Mouse (Mus musculus) kidney, adult 2 months (tissue): ENCODE results near the gene Tbc1d1. TPM values are rescaled to one million over a fixed set of nuclear protein-coding genes. Genes with fewer than 3 reads are reported as not detected.

Experiments used
- DNase-seq: peaks from one replicate; pipeline ENCODE4 v3.0.0; 2021
- H3K27ac ChIP-seq: fragments of 200-500 bp; 2 replicates; pipeline ENCODE4 v1.5.1; 2012; ENCODE audit warnings: low read depth, low read length, control low read depth, inconsistent platforms; ENCODE audit not compliant: insufficient read depth
- H3K27me3 ChIP-seq: fragments of 200-500 bp; replicated peaks from 2 replicates; pipeline ENCODE4 v1.6.1; 2012; ENCODE audit warnings: mild to moderate bottlenecking, moderate library complexity, low read length, inconsistent platforms; ENCODE audit not compliant: control insufficient read depth, insufficient read depth
- H3K36me3 ChIP-seq: fragments of 200-500 bp; 2 replicates; pipeline ENCODE4 v1.6.1; 2012; ENCODE audit warnings: mild to moderate bottlenecking, moderate library complexity, low read length, inconsistent platforms; ENCODE audit not compliant: control insufficient read depth, insufficient read depth
- H3K4me1 ChIP-seq: fragments of 200-500 bp; 2 replicates; pipeline ENCODE4 v1.6.1; 2011; ENCODE audit warnings: low read length; ENCODE audit not compliant: control insufficient read depth, insufficient read depth
- H3K4me3 ChIP-seq: fragments of 200-500 bp; 2 replicates; pipeline ENCODE4 v1.5.1; 2011; ENCODE audit warnings: mild to moderate bottlenecking, low read depth, low read length, control low read depth; ENCODE audit not compliant: insufficient read depth
- CTCF ChIP-seq: fragments of 200-500 bp; conservative IDR thresholded peaks from 2 replicates; pipeline ENCODE4 v1.5.1; 2011; ENCODE audit warnings: low read depth, mild to moderate bottlenecking, control low read depth, low read length, moderate library complexity, mixed read lengths; ENCODE audit not compliant: insufficient read depth, insufficient read length
- POLR2A ChIP-seq: fragments of 200-500 bp; IDR thresholded peaks from one replicate; pipeline ENCODE4 v1.6.1; 2011; ENCODE audit warnings: low read depth, low read length, control low read depth
- WGBS: fragments of 180-500 bp; shearing (Covaris S2); methylation state at CpG from one replicate; pipeline ENCODE4 v1.1.7; 2018; 5-methylcytosine and 5-hydroxymethylcytosine counted together
- polyA plus RNA-seq: library from polyadenylated mRNA; depleted of rRNA; stranded (reverse); fragments of >200 nt; gene quantifications from 2 replicates; pipeline ENCODE4 v1.2.3, GENCODE M21; 2012

The Tbc1d1 gene
- polyA plus RNA-seq, 1 experiment = 38.3 TPM

- H3K4me1 ChIP-seq = no peaks in the 10 kb centered on the region
- TF ChIP-seq POLR2A = no peak
- no peak for TF ChIP-seq CTCF
- no peak for DNase-seq
- H3K4me3 ChIP-seq = no peak overlapping the region
- H3K36me3 ChIP-seq = no peaks in the 10 kb centered on the region
- H3K27ac ChIP-seq = no peak overlapping the region
- WGBS = 78% methylated on average over 5 of the region's 5 CpGs
- no peaks in the 10 kb centered on the region; the same call in 1 of the 2 replicates for H3K27me3 ChIP-seq
These were observed 24.6 kb upstream of the Tbc1d1 start for GRCm38 (mm10) chr5:64131550-64131949.

- TF ChIP-seq CTCF = no peak
- TF ChIP-seq POLR2A = no peak
- H3K27me3 ChIP-seq = no peaks in the 10 kb centered on the region; the same call in 1 of the 2 replicates
- WGBS = 83% methylated on average over 4 of the region's 4 CpGs
- H3K27ac ChIP-seq = no peak overlapping the region
- no peak overlapping the region for H3K4me3 ChIP-seq
- no peaks in the 10 kb centered on the region for H3K4me1 ChIP-seq
- no peak for DNase-seq
- no peaks in the 10 kb centered on the region for H3K36me3 ChIP-seq
These were observed 22.2 kb upstream of the Tbc1d1 start for GRCm38 (mm10) chr5:64133901-64134300.

- no peak for TF ChIP-seq POLR2A
- peak; percentile 70 for TF ChIP-seq CTCF
- Histone ChIP-seq H3K4me1 (no peaks in the 10 kb centered on the region), H3K4me3 (no peak overlapping the region), H3K27ac (no peak overlapping the region), H3K36me3 (no peaks in the 10 kb centered on the region), H3K27me3 (no peaks in the 10 kb centered on the region; the same call in 1 of the 2 replicates)
- 75% methylated on average over 5 of the region's 5 CpGs for WGBS
- peak; percentile 38 for DNase-seq
These were observed 19.8 kb upstream of the Tbc1d1 start for GRCm38 (mm10) chr5:64136325-64136724.

- 83% methylated on average over 3 of the region's 3 CpGs for WGBS
- no peaks in the 10 kb centered on the region for H3K27me3 ChIP-seq
- no peak overlapping the region for H3K4me3 ChIP-seq
- no peaks in the 10 kb centered on the region for H3K36me3 ChIP-seq
- no peak for DNase-seq
- no peak overlapping the region for H3K27ac ChIP-seq
- TF ChIP-seq POLR2A = no peak
- TF ChIP-seq CTCF = no peak
- H3K4me1 ChIP-seq = no peaks in the 10 kb centered on the region
These were observed 15.9 kb upstream of the Tbc1d1 start for GRCm38 (mm10) chr5:64140202-64140601.

- Histone ChIP-seq H3K4me3 (no peak overlapping the region), H3K36me3 (no peaks in the 10 kb centered on the region), H3K27me3 (no peaks in the 10 kb centered on the region), H3K27ac (no peak overlapping the region), H3K4me1 (no peaks in the 10 kb centered on the region)
- DNase-seq = no peak
- TF ChIP-seq CTCF (no peak), POLR2A (no peak)
- 59% methylated on average over 5 of the region's 5 CpGs for WGBS
These were observed 11.8 kb upstream of the Tbc1d1 start for GRCm38 (mm10) chr5:64144315-64144714.

GRCm38 (mm10) chr5:64146384-64147005, 9.6 kb upstream of the Tbc1d1 start:
- H3K27me3 ChIP-seq = no peaks in the 10 kb centered on the region

GRCm38 (mm10) chr5:64149184-64150127, 6.6 kb upstream of the Tbc1d1 start:
- no peak for DNase-seq
- no peak for TF ChIP-seq POLR2A
- TF ChIP-seq CTCF = no peak
- no peaks in the 10 kb centered on the region for H3K27me3 ChIP-seq
- 20% methylated on average over 17 of the region's 17 CpGs for WGBS
- no peaks in the 10 kb centered on the region for H3K4me1 ChIP-seq
- H3K36me3 ChIP-seq = no peaks in the 10 kb centered on the region
- no peak overlapping the region for H3K4me3 ChIP-seq
- no peak overlapping the region for H3K27ac ChIP-seq

More at GRCm38 (mm10) chr5:64146384-64147005, 9.6 kb upstream of the Tbc1d1 start:
- TF ChIP-seq CTCF (no peak), POLR2A (no peak)
- WGBS = 86% methylated on average over 10 of the region's 10 CpGs
- Histone ChIP-seq H3K36me3 (no peaks in the 10 kb centered on the region), H3K4me1 (no peaks in the 10 kb centered on the region), H3K4me3 (no peak overlapping the region), H3K27ac (no peak overlapping the region)
- DNase-seq = no peak
